Mouse (Mus musculus) lung, embryonic 16.5 days (tissue): ENCODE measurements at regions not wholly inside any gene's neighbourhood (a gene's known extent, or its start where the extent isn't known, plus 50 kb on each side); places are given as distances from the start of the nearest gene placed in this dataset.

ENCODE experiments used
- ATAC-seq: fragments of 200-750 bp; cut with Nextera tagmentation; 2 replicates; pipeline ENCODE4 v1.8.0; 2017; ENCODE audit warnings: low read depth, mild to moderate bottlenecking, moderate library complexity
- H3K27ac ChIP-seq: fragments of 300-500 bp; sonication (generic); 2 replicates; pipeline ENCODE4 v1.5.1; 2014; ENCODE audit warnings: mild to moderate bottlenecking, control low read depth, low read length
- H3K27me3 ChIP-seq: fragments of 300-500 bp; sonication (generic); 2 replicates; pipeline ENCODE4 v1.6.1; 2014; ENCODE audit warnings: low read depth, low read length, mixed read lengths; ENCODE audit not compliant: control insufficient read depth, insufficient read depth
- H3K36me3 ChIP-seq: fragments of 300-500 bp; sonication (generic); 2 replicates; pipeline ENCODE4 v1.6.1; 2014; ENCODE audit warnings: low read length; ENCODE audit not compliant: control insufficient read depth, insufficient read depth
- H3K4me1 ChIP-seq: fragments of 300-500 bp; sonication (generic); replicated peaks from 2 replicates; pipeline ENCODE4 v1.6.1; 2014; ENCODE audit warnings: low read length, mixed read lengths; ENCODE audit not compliant: control insufficient read depth, insufficient read depth
- H3K4me2 ChIP-seq: fragments of 300-500 bp; sonication (generic); 2 replicates; pipeline ENCODE4 v1.6.1; 2014; ENCODE audit warnings: low read depth, low read length, control low read depth
- H3K4me3 ChIP-seq: fragments of 300-500 bp; sonication (generic); 2 replicates; pipeline ENCODE4 v1.5.1; 2014; ENCODE audit warnings: mild to moderate bottlenecking, low read length, control low read depth
- H3K9ac ChIP-seq: fragments of 300-500 bp; sonication (generic); 2 replicates; pipeline ENCODE4 v1.6.1; 2014; ENCODE audit warnings: low read length, control low read depth
- H3K9me3 ChIP-seq: fragments of 300-500 bp; sonication (generic); 2 replicates; pipeline ENCODE4 v1.6.1; 2016; ENCODE audit warnings: low read length; ENCODE audit not compliant: control insufficient read depth
- WGBS: fragments of 180-500 bp; shearing (Covaris S2); extraction: QIAGEN DNeasy Blood & Tissue Kit; methylation state at CpG from one replicate; pipeline ENCODE4 v1.1.7; 2014; 5-methylcytosine and 5-hydroxymethylcytosine counted together

DNA sequence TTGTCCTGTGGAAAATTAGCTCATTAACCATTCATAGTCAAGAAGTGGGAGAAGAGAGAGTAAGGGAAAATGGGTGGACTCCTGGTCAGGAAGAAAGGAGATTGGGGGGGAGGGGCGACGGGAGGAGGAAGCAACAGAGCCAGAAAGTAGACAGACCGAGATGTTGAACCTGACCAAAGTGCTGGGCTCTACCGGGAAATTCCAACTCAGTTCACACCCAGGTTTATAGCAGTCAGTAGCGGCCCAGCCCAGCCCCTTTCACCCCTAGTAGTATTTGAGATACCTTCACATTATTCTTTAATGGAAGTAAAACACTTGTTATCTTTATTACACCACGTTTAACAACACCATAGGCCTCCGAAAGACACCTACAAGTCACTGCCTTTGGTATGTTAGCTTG, 158.2 kb downstream of the Hibadh start:
- H3K9me3 ChIP-seq: no peaks in the 10 kb centered on the region
- H3K27ac ChIP-seq: no peak overlapping the region
- H3K4me3 ChIP-seq: no peak overlapping the region
- H3K36me3 ChIP-seq: no peaks in the 10 kb centered on the region
- H3K4me2 ChIP-seq: no peak overlapping the region
- peaks cover 17% of the 10 kb centered on the region for H3K4me1 ChIP-seq
- no peaks in the 10 kb centered on the region for H3K27me3 ChIP-seq
- H3K9ac ChIP-seq: no peak overlapping the region
- 71% methylated on average over 7 of the region's 7 CpGs for WGBS
- ATAC-seq: no peak

- Histone ChIP-seq H3K4me2 (no peak overlapping the region), H3K9me3 (no peaks in the 10 kb centered on the region), H3K9ac (no peak overlapping the region), H3K27me3 (no peaks in the 10 kb centered on the region), H3K4me3 (no peak overlapping the region), H3K4me1 (0 out of 2 replicates have a peak, but pooled peaks cover 4% of the 10 kb centered on the region), H3K27ac (peak overlapping the region; percentile 55), H3K36me3 (no peaks in the 10 kb centered on the region)
- 0 out of 2 replicates have a peak, but pooled peaks have one; percentile 36 for ATAC-seq
- 52% methylated on average over 9 of the region's 9 CpGs for WGBS
These were observed 154.0 kb downstream of the Hibadh start for GRCm38 (mm10) chr6:52486146-52486545.

- peak overlapping the region; percentile 55 for H3K27ac ChIP-seq
These were observed 153.5 kb downstream of the Hibadh start for GRCm38 (mm10) chr6:52486655-52487054.

GRCm38 (mm10) chr6:52487861-52488260, 152.3 kb downstream of the Hibadh start:
- WGBS: 93% methylated on average over 5 of the region's 5 CpGs
- Histone ChIP-seq H3K4me1 (0 out of 2 replicates have a peak, but pooled peaks cover 4% of the 10 kb centered on the region), H3K9me3 (no peaks in the 10 kb centered on the region), H3K36me3 (no peaks in the 10 kb centered on the region), H3K4me3 (no peak overlapping the region), H3K27me3 (no peaks in the 10 kb centered on the region), H3K9ac (no peak overlapping the region), H3K4me2 (no peak overlapping the region), H3K27ac (no peak overlapping the region)
- no peak for ATAC-seq

More at GRCm38 (mm10) chr6:52486655-52487054, 153.5 kb downstream of the Hibadh start:
- no peak for ATAC-seq
- WGBS: 56% methylated on average over 4 of the region's 4 CpGs
- Histone ChIP-seq H3K4me1 (0 out of 2 replicates have a peak, but pooled peaks cover 4% of the 10 kb centered on the region), H3K36me3 (no peaks in the 10 kb centered on the region), H3K4me3 (no peak overlapping the region), H3K9me3 (no peaks in the 10 kb centered on the region), H3K27me3 (no peaks in the 10 kb centered on the region), H3K9ac (no peak overlapping the region), H3K4me2 (no peak overlapping the region)

GRCm38 (mm10) chr6:52490264-52490775, 149.9 kb downstream of the Hibadh start:
- H3K27ac ChIP-seq: no peak overlapping the region
- no peaks in the 10 kb centered on the region for H3K9me3 ChIP-seq
- H3K4me1 ChIP-seq: 0 out of 2 replicates have a peak, but pooled peaks cover under 1% of the 10 kb centered on the region
- H3K4me2 ChIP-seq: no peak overlapping the region
- H3K36me3 ChIP-seq: no peaks in the 10 kb centered on the region
- ATAC-seq: no peak
- H3K4me3 ChIP-seq: no peak overlapping the region
- 77% methylated on average over 14 of the region's 14 CpGs for WGBS
- no peaks in the 10 kb centered on the region for H3K27me3 ChIP-seq
- H3K9ac ChIP-seq: no peak overlapping the region

GRCm38 (mm10) chr6:52495301-52495700, 144.9 kb downstream of the Hibadh start:
- Histone ChIP-seq H3K4me3 (no peak overlapping the region), H3K9ac (no peak overlapping the region), H3K4me2 (no peak overlapping the region), H3K27ac (no peak overlapping the region), H3K9me3 (no peaks in the 10 kb centered on the region), H3K4me1 (no peaks in the 10 kb centered on the region), H3K36me3 (no peaks in the 10 kb centered on the region), H3K27me3 (no peaks in the 10 kb centered on the region)
- ATAC-seq: no peak
- WGBS: 49% methylated on average over 3 of the region's 3 CpGs

- H3K4me3 ChIP-seq: no peak overlapping the region
- no peak overlapping the region for H3K27ac ChIP-seq
- H3K36me3 ChIP-seq: no peaks in the 10 kb centered on the region
- H3K4me1 ChIP-seq: no peaks in the 10 kb centered on the region
- H3K9ac ChIP-seq: no peak overlapping the region
- H3K27me3 ChIP-seq: no peaks in the 10 kb centered on the region
- no peaks in the 10 kb centered on the region for H3K9me3 ChIP-seq
- 17% methylated on average over 5 of the region's 5 CpGs for WGBS
- ATAC-seq: no peak
- H3K4me2 ChIP-seq: no peak overlapping the region
These were observed 144.3 kb downstream of the Hibadh start for GRCm38 (mm10) chr6:52495855-52496254.
